Mouse (Mus musculus) cerebellum, adult 2 months (tissue): ENCODE results near the gene Kat14.

ENCODE experiments used
- CTCF ChIP-seq: fragments of 200-500 bp; IDR thresholded peaks from 2 replicates; pipeline ENCODE4 v1.5.1; 2011; ENCODE audit warnings: low read depth, mild to moderate bottlenecking, control low read depth, low read length, moderate library complexity, borderline replicate concordance; ENCODE audit not compliant: insufficient read depth
- POLR2A ChIP-seq: fragments of 200-500 bp; IDR thresholded peaks from 2 replicates; pipeline ENCODE4 v1.6.1; 2011; ENCODE audit warnings: low read length, control low read depth, borderline replicate concordance; ENCODE audit not compliant: insufficient read depth

- no peak for TF ChIP-seq CTCF
- no peak for TF ChIP-seq POLR2A
Measured at GRCm38 (mm10) chr2:144422094-144422675, 53.4 kb downstream of the Kat14 start.
